Mouse (Mus musculus): Measurements from ENCODE around the gene Gm14569.

Gm14569 gene

DNA sequence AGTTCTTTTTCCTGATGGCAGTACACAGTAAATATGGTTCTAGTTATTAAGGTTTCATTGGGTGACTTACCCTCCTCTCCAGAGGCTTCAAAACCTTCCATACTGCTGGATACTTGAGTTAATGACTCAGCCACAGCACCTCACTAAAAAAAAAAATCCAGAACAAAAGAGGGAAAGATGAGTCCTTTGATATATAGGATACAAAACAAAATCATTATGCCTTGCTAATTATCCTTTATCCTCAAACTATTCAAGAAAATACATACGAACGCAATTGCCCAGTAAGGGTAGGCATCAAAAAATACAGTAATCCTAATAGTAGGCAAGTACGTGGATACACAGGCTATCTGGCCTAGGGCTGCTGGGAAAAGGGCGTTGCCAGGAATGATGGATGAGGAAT is at the start of gene Gm14569:
Gene Gm14569, minus strand, starts transcription at position 101 of the 400 bp plus-strand sequence.
- DNase-seq (ENCODE audit: low spot score), result no peak

DNA sequence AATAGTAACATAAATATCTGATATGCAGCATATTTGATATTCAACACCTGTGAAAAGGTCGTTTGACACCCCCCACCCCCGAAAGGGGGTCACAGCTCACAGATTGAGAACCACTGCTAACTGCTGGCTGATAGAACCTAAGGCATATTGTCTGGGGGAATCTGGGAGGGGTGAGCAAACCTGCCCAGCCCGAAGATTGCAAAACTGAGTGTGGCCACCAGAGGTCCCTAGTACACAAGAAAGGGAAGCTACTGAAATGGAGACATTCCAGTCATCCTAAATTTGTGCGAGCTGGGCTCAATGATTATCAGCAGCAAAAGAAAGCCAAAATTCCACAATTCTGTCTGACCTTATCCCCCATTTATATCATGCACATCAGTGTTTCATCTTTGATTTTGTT is 42.9 kb upstream of the Gm14569 start:
- peak; percentile 77 for DNase-seq (ENCODE audit: low spot score)

- no peak for DNase-seq (ENCODE audit: low spot score)
Measured at GRCm38 (mm10) chrX:36533744-36534143, 42.1 kb upstream of the Gm14569 start.

- DNase-seq (ENCODE audit: low spot score), result no peak
Measured at GRCm38 (mm10) chrX:36530251-36530650, 38.6 kb upstream of the Gm14569 start.

- DNase-seq (ENCODE audit: low spot score), result no peak
Measured at GRCm38 (mm10) chrX:36523729-36524128, 32.1 kb upstream of the Gm14569 start.

DNA sequence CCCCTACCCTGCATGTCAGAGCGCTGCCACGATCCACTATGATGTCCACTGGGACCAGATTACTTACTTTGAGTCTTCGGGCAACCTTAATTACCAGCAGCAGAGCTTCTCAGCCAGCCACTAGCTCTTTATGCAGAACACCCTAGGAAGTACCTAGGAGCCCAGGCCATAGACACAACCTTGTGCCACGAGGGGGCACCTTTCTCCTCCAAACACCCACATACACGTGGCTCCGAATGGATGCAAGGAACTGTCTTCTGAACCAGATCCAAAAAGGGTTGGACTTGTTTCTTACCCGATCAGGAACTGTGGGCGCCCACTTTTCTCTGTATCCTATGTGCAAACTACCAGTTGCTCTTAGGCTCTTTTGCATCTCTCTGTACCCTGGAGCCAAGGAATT is 22.1 kb upstream of the Gm14569 start:
- no peak for DNase-seq (ENCODE audit: low spot score)

DNA sequence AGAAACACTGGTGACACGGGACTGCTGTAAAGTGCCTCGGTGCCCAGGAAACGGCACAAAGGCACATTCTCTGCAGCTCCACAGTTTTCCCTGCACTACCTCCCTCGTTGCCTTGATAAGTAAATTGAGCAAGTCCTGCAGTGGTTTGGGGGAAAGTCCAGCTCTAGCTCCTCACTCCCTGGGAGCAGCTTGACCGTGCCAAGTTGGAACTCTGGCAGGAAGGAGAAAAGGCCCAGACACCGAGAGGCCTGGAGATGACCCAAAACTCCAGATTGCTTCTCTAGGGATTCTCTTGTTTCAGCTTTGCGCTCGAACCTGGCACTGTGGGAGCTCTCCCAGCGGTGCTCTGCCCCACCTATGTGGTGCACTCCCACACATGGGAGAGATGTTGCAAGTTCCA is 21.6 kb upstream of the Gm14569 start:
- no peak for DNase-seq (ENCODE audit: low spot score)

DNA sequence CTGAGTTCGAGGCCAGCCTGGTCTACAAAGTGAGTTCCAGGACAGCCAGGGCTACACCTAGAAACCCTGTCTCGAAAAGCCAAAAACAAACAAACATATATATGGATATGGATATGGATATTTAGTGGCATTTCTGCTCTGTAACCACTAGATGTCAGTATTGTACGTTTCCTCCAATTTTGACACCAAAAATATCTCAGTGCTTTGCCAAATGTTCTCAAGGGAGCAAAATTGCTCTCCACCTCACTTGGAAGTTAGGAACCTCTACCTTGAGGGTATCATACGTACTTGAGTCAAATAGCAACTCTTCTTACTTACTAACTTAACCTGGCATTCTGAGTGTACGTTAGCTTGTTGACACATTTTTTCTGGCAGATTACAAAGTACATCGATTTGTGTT is 15.2 kb upstream of the Gm14569 start:
- DNase-seq (ENCODE audit: low spot score), result peak; percentile 43

DNA sequence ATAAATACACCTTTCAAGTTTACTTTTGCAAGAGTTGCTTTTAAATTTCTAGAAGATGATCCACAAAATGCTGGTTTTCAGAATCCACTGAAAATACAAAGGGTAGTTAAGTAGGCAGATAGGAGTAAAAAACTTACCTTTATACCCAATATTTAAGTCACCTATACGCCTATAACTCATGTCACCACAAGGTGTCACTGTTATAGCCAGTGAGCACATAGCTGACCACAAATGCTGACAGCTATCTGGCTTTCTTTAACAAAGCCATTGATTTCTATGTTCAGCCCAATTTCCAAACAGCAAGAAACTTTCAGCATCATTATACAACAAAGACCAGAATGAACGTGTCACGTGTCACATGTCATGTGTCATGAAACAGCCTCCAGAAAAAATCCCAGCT is 2.1 kb downstream of the Gm14569 start:
- peak; percentile 39 for DNase-seq (ENCODE audit: low spot score)

DNA sequence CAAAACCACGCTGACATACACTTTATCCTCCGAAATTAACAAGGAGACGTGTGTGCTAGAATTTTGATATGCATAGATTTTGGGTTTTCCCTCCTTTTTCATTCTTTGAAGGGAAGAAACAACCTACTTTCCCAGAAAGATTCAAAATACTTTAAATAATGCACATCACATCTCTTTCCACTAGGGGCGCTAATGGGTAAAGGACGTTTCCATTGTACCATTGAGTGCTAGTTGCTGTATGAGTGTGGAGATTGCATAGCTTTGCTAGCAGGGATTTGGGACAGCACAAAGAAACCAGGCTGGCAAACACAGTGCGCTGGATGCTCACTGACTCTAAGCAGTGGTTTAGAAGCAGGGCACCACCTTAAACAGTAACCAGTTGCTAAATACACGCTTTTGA is 3.6 kb downstream of the Gm14569 start:
- DNase-seq (ENCODE audit: low spot score), result peak; percentile 31

- DNase-seq (ENCODE audit: low spot score), result no peak
Measured at GRCm38 (mm10) chrX:36474873-36475272, 16.8 kb downstream of the Gm14569 start.

- DNase-seq (ENCODE audit: low spot score), result peak; percentile 10
Measured at GRCm38 (mm10) chrX:36474103-36474751, 17.4 kb downstream of the Gm14569 start.

DNA sequence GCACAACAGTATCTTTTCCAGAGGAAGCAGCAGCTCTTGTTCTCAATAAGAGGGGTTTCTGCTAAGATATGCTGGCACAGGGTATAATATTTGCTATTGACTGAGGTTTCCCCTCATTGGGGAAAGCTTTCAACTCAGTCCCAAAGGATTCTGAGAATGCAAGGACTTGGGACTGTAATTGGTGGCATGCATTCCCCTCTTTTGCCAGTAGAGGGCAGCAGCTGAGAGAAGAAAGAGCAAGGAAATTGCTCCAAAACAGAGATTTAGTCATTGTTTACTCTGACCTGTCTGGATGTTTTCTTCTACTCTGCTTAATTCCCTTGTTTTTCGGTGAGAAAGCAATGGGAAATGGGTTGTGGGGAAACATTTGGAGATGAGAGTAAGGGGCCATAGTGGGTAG is 35.6 kb downstream of the Gm14569 start:
- peak; percentile 52 for DNase-seq (ENCODE audit: low spot score)

DNA sequence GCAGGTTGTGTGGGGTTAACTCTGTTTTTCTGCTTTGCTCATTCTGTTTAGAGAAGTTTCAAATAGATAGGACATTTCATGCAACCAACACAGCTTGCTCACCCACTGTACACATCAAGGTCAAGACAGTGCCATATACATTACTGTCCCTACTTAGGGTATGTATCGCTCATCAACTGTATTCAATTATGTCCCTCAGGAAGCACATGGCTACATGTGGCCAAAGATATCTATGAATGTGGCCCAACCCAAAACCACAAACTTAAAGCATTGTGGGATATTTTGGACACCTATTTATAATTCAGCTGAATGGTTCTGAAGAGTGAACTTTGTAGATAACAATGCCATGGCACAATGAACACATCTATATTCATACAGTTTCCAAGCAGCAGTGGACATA is 53.7 kb downstream of the Gm14569 start:
- DNase-seq (ENCODE audit: low spot score), result no peak

- peak; percentile 21 for DNase-seq (ENCODE audit: low spot score)
Measured at GRCm38 (mm10) chrX:36434993-36435392, 56.6 kb downstream of the Gm14569 start.

DNA sequence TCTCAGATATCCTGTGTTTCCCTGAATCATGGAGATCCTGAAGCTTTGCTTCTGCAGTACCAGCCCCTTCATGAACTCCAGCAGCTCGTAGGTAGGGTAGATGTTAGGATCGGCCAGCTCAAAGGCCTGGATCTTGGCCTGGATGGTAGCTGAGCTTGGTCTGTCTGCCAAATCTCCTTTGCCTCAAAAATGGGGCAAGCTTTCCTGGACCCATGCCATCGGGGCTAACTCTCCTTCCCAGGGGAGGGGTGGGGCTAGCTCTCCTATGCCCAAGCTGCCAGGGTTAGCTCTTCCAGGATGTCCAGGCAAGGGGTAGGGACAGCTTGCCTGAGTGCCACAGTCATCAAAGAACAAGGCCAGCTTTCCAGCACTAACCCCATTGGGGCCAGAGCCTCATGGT is 72.5 kb downstream of the Gm14569 start:
- no peak for DNase-seq (ENCODE audit: low spot score)

DNA sequence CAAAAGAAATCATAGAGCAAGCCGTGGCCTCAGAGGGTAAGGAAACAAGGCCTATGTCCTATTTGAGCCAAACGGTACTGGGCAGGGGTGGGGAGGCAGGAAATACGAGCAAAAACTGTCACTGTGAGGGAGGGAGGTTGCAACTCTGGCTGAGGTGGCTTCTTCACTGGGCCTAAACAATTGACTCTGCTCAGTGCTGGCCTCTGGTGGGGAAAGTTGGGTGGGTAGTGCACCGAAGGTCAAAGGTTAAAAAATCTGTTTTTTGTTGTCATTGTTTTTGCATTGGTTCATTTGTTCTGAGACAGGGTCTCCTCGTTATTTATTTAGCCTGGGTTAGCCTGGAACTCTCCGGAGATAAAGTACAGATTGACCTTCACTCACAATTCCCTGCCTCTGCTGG is 89.3 kb downstream of the Gm14569 start:
- DNase-seq (ENCODE audit: low spot score), result peak; percentile 2

GRCm38 (mm10) chrX:36400980-36401379 is 90.7 kb downstream of the Gm14569 start, which contains the start of gene Gm6268:
Gm6268 (plus strand) TSS chrX:36401280.
- DNase-seq (ENCODE audit: low spot score), result no peak

DNA sequence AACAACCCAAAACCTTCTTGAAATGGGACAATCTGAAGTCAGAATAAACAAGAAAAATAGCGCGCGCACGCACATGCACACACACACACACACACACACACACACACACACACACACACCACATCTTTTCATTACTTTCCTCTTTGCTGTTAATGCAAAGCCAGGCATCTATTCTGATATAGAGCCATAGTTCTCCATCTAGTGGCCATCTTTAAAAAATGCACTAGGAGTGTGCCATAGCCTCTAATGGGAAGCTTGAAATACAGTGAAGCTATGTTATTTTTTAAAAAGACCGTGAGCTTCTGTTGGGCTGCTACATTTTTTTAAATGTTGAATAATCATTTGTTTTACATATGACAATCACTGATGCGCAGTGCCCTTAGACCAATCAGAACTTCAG is 98.4 kb downstream of the Gm14569 start:
- peak; percentile 53 for DNase-seq (ENCODE audit: low spot score)

- no peak for DNase-seq (ENCODE audit: low spot score)
Measured at GRCm38 (mm10) chrX:36392672-36393071, 99.0 kb downstream of the Gm14569 start.

GRCm38 (mm10) chrX:36390503-36390902 is 101.1 kb downstream of the Gm14569 start:
- DNase-seq (ENCODE audit: low spot score), result no peak

DNA sequence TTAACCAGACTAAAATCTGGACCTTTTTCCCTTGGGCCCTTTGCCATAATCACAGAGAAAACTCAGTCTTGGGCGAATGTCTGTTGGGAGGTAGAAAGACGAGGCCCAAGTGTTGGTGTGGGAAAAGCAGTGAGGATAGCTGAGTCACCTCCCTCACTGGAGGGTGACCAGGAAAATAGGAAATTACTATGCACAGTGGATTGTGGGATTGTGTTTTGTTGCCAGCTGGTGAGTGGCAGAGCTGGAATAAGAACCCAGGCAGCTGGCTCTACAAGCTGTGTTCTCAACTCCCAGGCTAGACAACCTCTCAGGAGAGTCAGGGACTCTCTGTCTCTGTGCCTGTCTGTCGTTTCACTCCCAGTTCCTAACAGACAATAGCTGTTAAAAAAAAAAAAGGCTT is 101.7 kb downstream of the Gm14569 start:
- DNase-seq (ENCODE audit: low spot score), result no peak

DNA sequence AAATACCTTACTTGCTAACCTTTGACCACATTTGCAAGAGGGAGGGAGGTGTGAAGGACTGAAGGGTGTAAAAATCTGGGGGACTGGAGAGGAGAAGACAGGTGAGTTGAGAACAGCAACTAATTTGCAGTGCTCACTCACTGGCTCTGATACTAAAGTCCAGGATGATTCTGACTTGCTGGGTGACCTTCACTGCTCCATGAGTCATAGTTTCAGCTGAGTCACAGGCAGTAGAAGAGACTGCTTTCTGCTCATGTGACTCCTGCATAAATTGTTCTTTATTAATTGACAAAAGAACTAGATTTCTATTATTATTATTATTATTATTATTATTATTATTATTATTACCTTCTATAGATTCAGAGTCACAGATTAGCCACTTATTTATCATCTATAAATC is 106.3 kb downstream of the Gm14569 start:
- DNase-seq (ENCODE audit: low spot score), result no peak
